Mouse (Mus musculus): ENCODE measurements around the gene Mlycd. TPM values are rescaled to one million over a fixed set of nuclear protein-coding genes. Genes with fewer than 3 reads are reported as not detected.
A peak's percentile ranks its signal among the peaks of the same experiment; 100 is the strongest.

Gene Mlycd
- polyA plus RNA-seq, 1 experiment from 2014 or later: 15.2 TPM

- H3K27me3 ChIP-seq: no peaks in the 10 kb centered on the region
- H3K9me3 ChIP-seq: no peaks in the 10 kb centered on the region
- no peak overlapping the region for H3K4me3 ChIP-seq
- no peak overlapping the region for H3K9ac ChIP-seq (replicated peaks)
- H3K4me2 ChIP-seq (replicated peaks): no peak overlapping the region
- 0 out of 2 replicates have a peak overlapping the region, but pooled peaks have one; percentile 11 for H3K27ac ChIP-seq (replicated peaks)
- H3K36me3 ChIP-seq: no peaks in the 10 kb centered on the region
- H3K4me1 ChIP-seq: peaks cover 8% of the 10 kb centered on the region; the same call in 1 of the 2 replicates
- WGBS: 85% methylated on average over 6 of the region's 6 CpGs
- ATAC-seq (replicated peaks): no peak
These were observed 31.5 kb downstream of the Mlycd start for GRCm38 (mm10) chr8:119426069-119426735.

- Histone ChIP-seq H3K4me3 (no peak overlapping the region), H3K36me3 (no peaks in the 10 kb centered on the region), H3K9ac (replicated peaks) (no peak overlapping the region), H3K4me2 (replicated peaks) (no peak overlapping the region), H3K27me3 (no peaks in the 10 kb centered on the region), H3K4me1 (no peaks in the 10 kb centered on the region), H3K27ac (replicated peaks) (no peak overlapping the region), H3K9me3 (no peaks in the 10 kb centered on the region)
- 82% methylated on average over 12 of the region's 12 CpGs for WGBS
- no peak for ATAC-seq (replicated peaks)
These were observed 33.1 kb downstream of the Mlycd start for GRCm38 (mm10) chr8:119427634-119428349.

- H3K27ac ChIP-seq (replicated peaks): no peak overlapping the region
- H3K9ac ChIP-seq (replicated peaks): no peak overlapping the region
- no peaks in the 10 kb centered on the region for H3K4me1 ChIP-seq
- no peak overlapping the region for H3K4me2 ChIP-seq (replicated peaks)
- H3K36me3 ChIP-seq: no peaks in the 10 kb centered on the region
- H3K9me3 ChIP-seq: no peaks in the 10 kb centered on the region
- H3K4me3 ChIP-seq: no peak overlapping the region
- no peaks in the 10 kb centered on the region for H3K27me3 ChIP-seq
- 82% methylated on average over 7 of the region's 7 CpGs for WGBS
- no peak for ATAC-seq (replicated peaks)
These were observed 33.7 kb downstream of the Mlycd start for GRCm38 (mm10) chr8:119428350-119428740.

- ATAC-seq (replicated peaks): no peak
- no peaks in the 10 kb centered on the region for H3K27me3 ChIP-seq
- no peak overlapping the region for H3K9ac ChIP-seq (replicated peaks)
- no peak overlapping the region for H3K4me2 ChIP-seq (replicated peaks)
- no peak overlapping the region for H3K27ac ChIP-seq (replicated peaks)
- no peaks in the 10 kb centered on the region for H3K9me3 ChIP-seq
- no peaks in the 10 kb centered on the region for H3K36me3 ChIP-seq
- H3K4me3 ChIP-seq: no peak overlapping the region
- H3K4me1 ChIP-seq: no peaks in the 10 kb centered on the region
- 84% methylated on average over 5 of the region's 5 CpGs for WGBS
These were observed 34.2 kb downstream of the Mlycd start for GRCm38 (mm10) chr8:119428766-119429327.

- Histone ChIP-seq H3K4me1 (no peaks in the 10 kb centered on the region), H3K36me3 (no peaks in the 10 kb centered on the region)
These were observed 34.9 kb downstream of the Mlycd start for GRCm38 (mm10) chr8:119429552-119429951.

GRCm38 (mm10) chr8:119430250-119430649, 35.6 kb downstream of the Mlycd start:
- Histone ChIP-seq H3K9ac (replicated peaks) (no peak overlapping the region), H3K4me3 (no peak overlapping the region), H3K27me3 (no peaks in the 10 kb centered on the region), H3K4me1 (no peaks in the 10 kb centered on the region), H3K4me2 (replicated peaks) (no peak overlapping the region), H3K27ac (replicated peaks) (no peak overlapping the region), H3K36me3 (no peaks in the 10 kb centered on the region), H3K9me3 (no peaks in the 10 kb centered on the region)
- WGBS: 84% methylated on average over 8 of the region's 8 CpGs
- ATAC-seq (replicated peaks): no peak

More at GRCm38 (mm10) chr8:119429552-119429951, 34.9 kb downstream of the Mlycd start:
- H3K9me3 ChIP-seq: no peaks in the 10 kb centered on the region
- 85% methylated on average over 3 of the region's 3 CpGs for WGBS
- H3K4me2 ChIP-seq (replicated peaks): no peak overlapping the region
- no peak overlapping the region for H3K27ac ChIP-seq (replicated peaks)
- no peak overlapping the region for H3K4me3 ChIP-seq
- no peaks in the 10 kb centered on the region for H3K27me3 ChIP-seq
- no peak overlapping the region for H3K9ac ChIP-seq (replicated peaks)
- no peak for ATAC-seq (replicated peaks)

- H3K4me1 ChIP-seq: no peaks in the 10 kb centered on the region
- no peak overlapping the region for H3K9ac ChIP-seq (replicated peaks)
- no peaks in the 10 kb centered on the region for H3K27me3 ChIP-seq
- H3K4me3 ChIP-seq: no peak overlapping the region
- H3K9me3 ChIP-seq: no peaks in the 10 kb centered on the region
- no peak overlapping the region for H3K4me2 ChIP-seq (replicated peaks)
- H3K27ac ChIP-seq (replicated peaks): no peak overlapping the region
- H3K36me3 ChIP-seq: no peaks in the 10 kb centered on the region
- WGBS: 92% methylated on average over 7 of the region's 7 CpGs
- ATAC-seq (replicated peaks): no peak
These were observed 36.0 kb downstream of the Mlycd start for GRCm38 (mm10) chr8:119430690-119431089.

- no peak overlapping the region for H3K9ac ChIP-seq (replicated peaks)
- WGBS: 68% methylated on average over 3 of the region's 3 CpGs
- H3K4me2 ChIP-seq (replicated peaks): no peak overlapping the region
- H3K27ac ChIP-seq (replicated peaks): no peak overlapping the region
- no peaks in the 10 kb centered on the region for H3K4me1 ChIP-seq
- no peak overlapping the region for H3K4me3 ChIP-seq
- no peaks in the 10 kb centered on the region for H3K36me3 ChIP-seq
- no peaks in the 10 kb centered on the region for H3K27me3 ChIP-seq
- no peaks in the 10 kb centered on the region for H3K9me3 ChIP-seq
- no peak for ATAC-seq (replicated peaks)
These were observed 37.7 kb downstream of the Mlycd start for GRCm38 (mm10) chr8:119432372-119432771.

GRCm38 (mm10) chr8:119433582-119434174, 39.0 kb downstream of the Mlycd start, which contains the start of gene Osgin1:
Osgin1 (plus strand) TSS chr8:119434124.
- no peak within 1 kb of the TSS for H3K4me3 ChIP-seq
- H3K4me2 ChIP-seq (replicated peaks): no peak within 1 kb of the TSS
- no peaks in the 10 kb centered on the region for H3K9me3 ChIP-seq
- 88% methylated on average over 13 of the region's 13 CpGs for WGBS
- H3K36me3 ChIP-seq: no peaks in the 10 kb centered on the region
- no peaks in the 10 kb centered on the region for H3K27me3 ChIP-seq
- no peak within 1 kb of the TSS for H3K9ac ChIP-seq (replicated peaks)
- no peak for ATAC-seq (replicated peaks)
- H3K27ac ChIP-seq (replicated peaks): no peak within 1 kb of the TSS
- H3K4me1 ChIP-seq: no peaks in the 10 kb centered on the region

GRCm38 (mm10) chr8:119434569-119434968, 39.9 kb downstream of the Mlycd start:
- ATAC-seq (replicated peaks): no peak
- Histone ChIP-seq H3K4me1 (no peaks in the 10 kb centered on the region), H3K9me3 (no peaks in the 10 kb centered on the region), H3K4me2 (replicated peaks) (no peak overlapping the region), H3K4me3 (no peak overlapping the region), H3K27ac (replicated peaks) (no peak overlapping the region), H3K27me3 (no peaks in the 10 kb centered on the region), H3K36me3 (no peaks in the 10 kb centered on the region), H3K9ac (replicated peaks) (no peak overlapping the region)
- WGBS: 84% methylated on average over 6 of the region's 6 CpGs

GRCm38 (mm10) chr8:119435527-119435926, 40.8 kb downstream of the Mlycd start:
- Histone ChIP-seq H3K4me1 (no peaks in the 10 kb centered on the region), H3K4me3 (no peak overlapping the region), H3K9me3 (no peaks in the 10 kb centered on the region), H3K36me3 (no peaks in the 10 kb centered on the region), H3K9ac (replicated peaks) (no peak overlapping the region), H3K27me3 (no peaks in the 10 kb centered on the region), H3K4me2 (replicated peaks) (no peak overlapping the region), H3K27ac (replicated peaks) (no peak overlapping the region)
- 81% methylated on average over 7 of the region's 7 CpGs for WGBS
- no peak for ATAC-seq (replicated peaks)

- H3K4me1 ChIP-seq: no peaks in the 10 kb centered on the region
- ATAC-seq (replicated peaks): no peak
- WGBS: 90% methylated on average over 10 of the region's 10 CpGs
These were observed 41.7 kb downstream of the Mlycd start for GRCm38 (mm10) chr8:119436331-119436730.

More at GRCm38 (mm10) chr8:119436331-119436730, 41.7 kb downstream of the Mlycd start:
- Histone ChIP-seq H3K9ac (replicated peaks) (no peak overlapping the region), H3K36me3 (no peaks in the 10 kb centered on the region), H3K4me3 (no peak overlapping the region), H3K27ac (replicated peaks) (no peak overlapping the region), H3K4me2 (replicated peaks) (no peak overlapping the region), H3K27me3 (no peaks in the 10 kb centered on the region), H3K9me3 (no peaks in the 10 kb centered on the region)

Data from forebrain, embryonic 15.5 days (tissue).